Mouse (Mus musculus) left cerebral cortex, postnatal 4 days (tissue): ENCODE measurements around the gene Olfr1437. TPM values are rescaled to one million over a fixed set of nuclear protein-coding genes. Genes with fewer than 3 reads are reported as not detected.
"Not testable (repeated sequence)": the region's sequence is repeated elsewhere in the genome, so short reads cannot be mapped to it uniquely, and the experiment has no call there.

Experiments used
- DNase-seq: peaks from one replicate; pipeline ENCODE4 v3.0.0-alpha.2; 2022
- intact Hi-C: fragments of 180-260 bp; cut with DNase I; formaldehyde crosslinking; loops from one replicate; pipeline ENCODE4 v1.15.1; 2025
- total RNA-seq, 2 experiments: library from RNA; stranded (reverse); gene quantifications; 2 replicates each; pipeline ENCODE4 v1.2.3; 2021

Olfr1437 gene
- total RNA-seq = not detected

- no peak for DNase-seq
- intact Hi-C loops = no loop called here
Measured at GRCm38 (mm10) chr19:12325001-12325400, at the start of gene Olfr1437. Gene Olfr1437, minus strand, starts transcription at chr19:12325101.

GRCm38 (mm10) chr19:12374465-12375025 lies 49.6 kb upstream of the Olfr1437 start:
- intact Hi-C loops = no loop called here
- DNase-seq = no peak

- DNase-seq = no peak
- intact Hi-C loops = no loop called here
Measured at GRCm38 (mm10) chr19:12373004-12373403, 48.1 kb upstream of the Olfr1437 start.

GRCm38 (mm10) chr19:12335810-12336209 lies 10.9 kb upstream of the Olfr1437 start, which contains the start of gene Olfr1438-ps1:
Gene Olfr1438-ps1, minus strand, starts transcription at chr19:12335910.
- intact Hi-C loops = no loop called here
- no peak for DNase-seq

GRCm38 (mm10) chr19:12299030-12299429 lies 25.9 kb downstream of the Olfr1437 start, which contains the start of gene Olfr1436:
Gene Olfr1436, minus strand, starts transcription at chr19:12299130.
- DNase-seq, intact Hi-C loops: not testable (repeated sequence)

GRCm38 (mm10) chr19:12292979-12293378 lies 31.9 kb downstream of the Olfr1437 start:
- no peak for DNase-seq
- intact Hi-C loops = no loop called here

- DNase-seq = no peak
- intact Hi-C loops = no loop called here
Measured at GRCm38 (mm10) chr19:12279554-12279953, 45.3 kb downstream of the Olfr1437 start, which contains the start of gene Olfr1434. Gene Olfr1434, plus strand, starts transcription at chr19:12279854.

Other genes starting within 250 kb of the Olfr1437 start
- not detected for gene Olfr1425, start 247.4 kb downstream of the Olfr1437 start, total RNA-seq
- gene Olfr1426, start 233.1 kb downstream of the Olfr1437 start, total RNA-seq = not detected
- not detected for gene Olfr1427, start 221.8 kb downstream of the Olfr1437 start, total RNA-seq
- gene Olfr1428, start 209.2 kb downstream of the Olfr1437 start, total RNA-seq = not detected
- not detected for gene Olfr76, start 201.9 kb downstream of the Olfr1437 start, total RNA-seq
- gene Olfr1555-ps1, start 155.0 kb downstream of the Olfr1437 start, total RNA-seq = not detected
- gene Olfr1431, start 124.5 kb downstream of the Olfr1437 start, total RNA-seq = not detected
- not detected for gene Olfr1432, start 92.5 kb downstream of the Olfr1437 start, total RNA-seq
- not detected for gene Olfr262, start 83.4 kb downstream of the Olfr1437 start, total RNA-seq
- under 1 TPM in 1 of 2 experiments, not detected in 1; 0.18 TPM for gene Olfr235, start 64.1 kb downstream of the Olfr1437 start, total RNA-seq
- not detected for gene Olfr1434, start 45.2 kb downstream of the Olfr1437 start, total RNA-seq
- gene Olfr1436, start 26.0 kb downstream of the Olfr1437 start, total RNA-seq = not detected
- not detected for gene Olfr1438-ps1, start 10.8 kb upstream of the Olfr1437 start, total RNA-seq
- not detected for gene Olfr1440, start 62.2 kb upstream of the Olfr1437 start, total RNA-seq
- not detected for gene Olfr1441, start 92.3 kb upstream of the Olfr1437 start, total RNA-seq
- not detected for gene Pfpl, start 102.8 kb upstream of the Olfr1437 start, total RNA-seq
- gene Mpeg1, start 135.7 kb upstream of the Olfr1437 start, total RNA-seq = 1 to 10 TPM; 3.7 to 5.0 TPM
- 100 to 1,000 TPM; 124 to 146 TPM for gene Dtx4, start 176.4 kb upstream of the Olfr1437 start, total RNA-seq
- 1 to 10 TPM; 6.3 to 7.6 TPM for gene Fam111a, start 220.6 kb upstream of the Olfr1437 start, total RNA-seq